Mouse (Mus musculus) stomach, embryonic 14.5 days (tissue): ENCODE data around the gene Asns. TPM values are rescaled to one million over a fixed set of nuclear protein-coding genes. Genes with fewer than 3 reads are reported as not detected.
A peak's percentile ranks its signal among the peaks of the same experiment; 100 is the strongest.

Source experiments
- ATAC-seq: fragments of 200-750 bp; cut with Nextera tagmentation; 2 replicates; pipeline ENCODE4 v1.8.0; 2017; ENCODE audit warnings: low read depth, moderate TSS enrichment; ENCODE audit not compliant: insufficient number of reproducible peaks, insufficient read depth, low FRiP score
- H3K27ac ChIP-seq: fragments of 300-500 bp; sonication (generic); 2 replicates; pipeline ENCODE4 v1.5.1; 2014; ENCODE audit warnings: mild to moderate bottlenecking, low read length, moderate library complexity, mixed read lengths
- H3K27me3 ChIP-seq: fragments of 300-500 bp; sonication (generic); 2 replicates; pipeline ENCODE4 v1.6.1; 2014; ENCODE audit warnings: low read length, control low read depth, mixed read lengths; ENCODE audit not compliant: control insufficient read depth, insufficient read depth
- H3K36me3 ChIP-seq: fragments of 300-500 bp; sonication (generic); 2 replicates; pipeline ENCODE4 v1.6.1; 2014; ENCODE audit warnings: mild to moderate bottlenecking, control low read depth, low read length, moderate library complexity, mixed read lengths; ENCODE audit not compliant: control insufficient read depth, insufficient read depth
- H3K4me1 ChIP-seq: fragments of 300-500 bp; sonication (generic); 2 replicates; pipeline ENCODE4 v1.6.1; 2014; ENCODE audit warnings: low read length, control low read depth, mixed read lengths; ENCODE audit not compliant: control insufficient read depth, insufficient read depth
- H3K4me2 ChIP-seq: fragments of 300-500 bp; sonication (generic); replicated peaks from 2 replicates; pipeline ENCODE4 v1.6.1; 2014; ENCODE audit warnings: low read depth, low read length, control low read depth
- H3K4me3 ChIP-seq: fragments of 300-500 bp; sonication (generic); 2 replicates; pipeline ENCODE4 v1.5.1; 2014; ENCODE audit warnings: low read depth, low read length, control low read depth
- H3K9ac ChIP-seq: fragments of 300-500 bp; sonication (generic); replicated peaks from 2 replicates; pipeline ENCODE4 v1.6.1; 2014; ENCODE audit warnings: low read depth, mild to moderate bottlenecking, control low read depth, low read length, moderate library complexity, mixed read lengths
- H3K9me3 ChIP-seq: fragments of 300-500 bp; sonication (generic); 2 replicates; pipeline ENCODE4 v1.6.1; 2016; ENCODE audit warnings: low read depth, low read length, control low read depth; ENCODE audit not compliant: control insufficient read depth
- WGBS: fragments of 180-500 bp; shearing (Covaris S2); extraction: QIAGEN DNeasy Blood & Tissue Kit; methylation state at CpG from one replicate; pipeline ENCODE4 v1.1.7; 2014; 5-methylcytosine and 5-hydroxymethylcytosine counted together
- polyA plus RNA-seq: library from polyadenylated mRNA; unstranded; fragments of >200 nt; fragmentation: Nextera tagmentation; extraction: Ambion mirVana; gene quantifications from 2 replicates; pipeline ENCODE4 v1.2.1, GENCODE M21; 2014

Gene Asns
- polyA plus RNA-seq, 1 experiment from 2014 or later = 78.0 TPM

GRCm38 (mm10) chr6:7714230-7714629 lies 21.2 kb upstream of the Asns start:
- Histone ChIP-seq H3K9me3 (no peaks in the 10 kb centered on the region), H3K9ac (no peak overlapping the region), H3K27ac (no peak overlapping the region), H3K36me3 (no peaks in the 10 kb centered on the region), H3K27me3 (no peaks in the 10 kb centered on the region), H3K4me2 (no peak overlapping the region), H3K4me3 (no peak overlapping the region), H3K4me1 (no peaks in the 10 kb centered on the region)
- ATAC-seq = no peak
- 44% methylated on average over 2 of the region's 2 CpGs for WGBS

DNA sequence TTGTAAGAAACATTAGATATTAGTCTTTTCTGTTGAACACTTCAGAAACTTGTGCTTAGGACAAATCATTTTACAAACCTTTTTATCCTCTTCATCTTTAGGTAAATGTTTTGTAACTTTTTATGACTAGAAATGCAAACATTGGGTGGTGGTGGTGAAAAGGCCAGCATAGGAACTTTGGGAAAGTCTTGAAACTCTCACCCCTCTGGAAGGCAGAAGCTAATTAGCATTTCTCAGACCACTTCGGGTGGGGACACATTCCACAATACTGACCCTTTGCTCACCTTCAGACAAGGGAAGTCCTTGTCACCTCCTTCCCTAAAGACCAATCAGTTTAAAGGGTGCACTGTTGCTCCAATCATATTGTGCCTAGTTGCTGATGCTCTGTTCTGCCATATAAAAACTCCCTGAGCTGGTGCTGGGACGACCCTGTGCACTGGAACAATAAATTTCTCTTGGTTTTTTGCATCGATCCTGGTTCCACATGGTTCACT lies 18.8 kb upstream of the Asns start:
- Histone ChIP-seq H3K9ac (no peak overlapping the region), H3K9me3 (no peaks in the 10 kb centered on the region), H3K4me1 (no peaks in the 10 kb centered on the region), H3K27ac (no peak overlapping the region), H3K4me3 (no peak overlapping the region), H3K27me3 (no peaks in the 10 kb centered on the region), H3K4me2 (no peak overlapping the region), H3K36me3 (no peaks in the 10 kb centered on the region)
- ATAC-seq = no peak
- 68% methylated on average over 3 of the region's 3 CpGs for WGBS

DNA sequence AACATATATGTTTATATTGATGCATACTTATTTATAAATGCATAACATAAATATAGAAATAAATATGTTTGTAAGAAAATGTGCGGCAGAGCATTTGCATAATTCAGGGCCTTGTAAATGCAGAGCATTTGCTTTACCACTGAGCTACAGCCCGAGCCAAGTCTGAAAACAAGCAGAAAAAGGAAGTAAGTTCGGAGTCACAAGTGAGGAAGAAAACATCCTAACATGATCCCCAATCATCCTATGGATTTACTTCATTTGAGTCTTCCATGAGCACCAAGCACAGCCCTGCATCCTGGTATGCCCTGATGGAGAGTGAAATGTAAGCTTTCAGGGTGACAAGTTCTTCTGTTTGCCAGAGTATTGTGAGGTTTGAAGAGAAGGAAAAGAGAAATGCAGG lies 15.2 kb upstream of the Asns start:
- no peak overlapping the region for H3K4me2 ChIP-seq
- WGBS = 81% methylated on average over 3 of the region's 3 CpGs
- ATAC-seq = no peak
- no peaks in the 10 kb centered on the region for H3K9me3 ChIP-seq
- H3K9ac ChIP-seq = no peak overlapping the region
- no peaks in the 10 kb centered on the region for H3K4me1 ChIP-seq
- no peaks in the 10 kb centered on the region for H3K36me3 ChIP-seq
- no peaks in the 10 kb centered on the region for H3K27me3 ChIP-seq
- no peak overlapping the region for H3K4me3 ChIP-seq
- H3K27ac ChIP-seq = no peak overlapping the region

GRCm38 (mm10) chr6:7706796-7707195 lies 13.7 kb upstream of the Asns start:
- Histone ChIP-seq H3K27ac (no peak overlapping the region), H3K36me3 (no peaks in the 10 kb centered on the region), H3K9me3 (no peaks in the 10 kb centered on the region), H3K4me2 (no peak overlapping the region), H3K9ac (no peak overlapping the region), H3K4me1 (no peaks in the 10 kb centered on the region), H3K4me3 (no peak overlapping the region), H3K27me3 (no peaks in the 10 kb centered on the region)
- ATAC-seq = no peak
- 48% methylated on average over 1 of the region's 1 CpGs for WGBS

DNA sequence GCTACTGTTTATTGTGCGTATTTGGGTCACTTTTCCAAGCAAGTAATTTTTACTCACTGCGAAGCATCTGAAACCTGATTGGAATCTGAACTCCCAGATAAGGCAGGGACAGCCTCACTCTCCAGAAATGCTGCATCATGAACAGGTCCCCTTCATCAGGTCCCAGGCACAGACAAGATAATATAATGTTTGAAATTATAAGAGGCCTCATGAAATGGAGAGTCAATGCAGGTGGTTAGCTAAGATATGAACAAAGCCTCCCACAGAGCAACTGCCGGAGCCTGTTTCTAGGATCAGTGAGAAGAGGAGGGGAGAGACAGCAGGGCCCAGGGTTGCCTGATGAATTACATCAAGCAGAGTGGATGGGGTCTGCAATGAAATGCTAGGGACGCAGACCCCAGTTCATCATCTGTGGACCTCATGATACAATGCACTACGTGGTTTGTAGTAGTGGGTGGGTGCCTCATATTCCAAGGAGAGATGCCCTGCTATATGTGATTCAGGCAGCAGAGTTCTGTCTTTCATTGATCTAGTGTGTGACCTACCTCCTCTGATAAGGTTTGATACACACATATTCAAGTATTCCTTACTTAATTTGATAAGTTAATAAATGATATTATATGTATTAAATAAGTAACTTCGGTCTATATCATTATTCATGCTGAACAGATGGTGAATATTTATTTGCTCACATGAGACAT lies 5.1 kb upstream of the Asns start:
- ATAC-seq = peak; percentile 20; the same call in 1 of the 2 replicates
- no peak overlapping the region for H3K9ac ChIP-seq
- no peak overlapping the region for H3K4me2 ChIP-seq
- no peak overlapping the region for H3K27ac ChIP-seq
- no peaks in the 10 kb centered on the region for H3K27me3 ChIP-seq
- 81% methylated on average over 6 of the region's 6 CpGs for WGBS
- no peaks in the 10 kb centered on the region for H3K4me1 ChIP-seq
- H3K4me3 ChIP-seq = no peak overlapping the region
- H3K9me3 ChIP-seq = no peaks in the 10 kb centered on the region
- H3K36me3 ChIP-seq = no peaks in the 10 kb centered on the region

- Histone ChIP-seq H3K9ac (no peak overlapping the region), H3K4me3 (no peak overlapping the region), H3K27ac (no peak overlapping the region), H3K4me1 (no peaks in the 10 kb centered on the region), H3K4me2 (no peak overlapping the region), H3K9me3 (no peaks in the 10 kb centered on the region), H3K36me3 (no peaks in the 10 kb centered on the region), H3K27me3 (no peaks in the 10 kb centered on the region)
- 84% methylated on average over 4 of the region's 4 CpGs for WGBS
- ATAC-seq = no peak
These were observed 4.1 kb upstream of the Asns start for GRCm38 (mm10) chr6:7697077-7697643.

DNA sequence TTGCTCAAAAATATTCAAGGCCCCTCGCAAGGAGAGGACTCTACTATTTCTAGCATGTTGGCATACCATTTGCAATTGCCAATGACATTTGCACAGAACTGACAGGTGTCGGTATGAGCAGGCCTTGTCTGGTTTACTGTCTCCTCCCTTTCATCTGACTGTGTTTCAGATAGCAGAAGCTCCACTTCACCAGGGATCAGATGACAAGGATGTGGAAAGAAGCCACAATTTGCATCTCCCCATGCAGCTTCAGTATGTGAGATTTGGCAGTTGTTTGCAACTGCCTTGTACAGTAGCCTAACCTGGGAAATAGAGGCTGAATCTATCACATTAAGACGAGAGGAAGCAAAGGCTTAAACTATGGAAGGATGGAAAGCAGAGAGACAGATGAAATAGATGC lies 3.6 kb upstream of the Asns start:
- no peaks in the 10 kb centered on the region for H3K9me3 ChIP-seq
- no peak overlapping the region for H3K4me3 ChIP-seq
- no peaks in the 10 kb centered on the region for H3K4me1 ChIP-seq
- H3K36me3 ChIP-seq = no peaks in the 10 kb centered on the region
- WGBS = 76% methylated on average over 3 of the region's 3 CpGs
- no peak overlapping the region for H3K27ac ChIP-seq
- H3K4me2 ChIP-seq = no peak overlapping the region
- no peak for ATAC-seq
- H3K9ac ChIP-seq = no peak overlapping the region
- H3K27me3 ChIP-seq = no peaks in the 10 kb centered on the region

- H3K36me3 ChIP-seq = no peaks in the 10 kb centered on the region
- H3K9me3 ChIP-seq = no peaks in the 10 kb centered on the region
- no peak overlapping the region for H3K4me2 ChIP-seq
- WGBS = 78% methylated on average over 4 of the region's 4 CpGs
- H3K4me3 ChIP-seq = no peak overlapping the region
- no peak overlapping the region for H3K9ac ChIP-seq
- ATAC-seq = no peak
- no peak overlapping the region for H3K27ac ChIP-seq
- no peaks in the 10 kb centered on the region for H3K27me3 ChIP-seq
- no peaks in the 10 kb centered on the region for H3K4me1 ChIP-seq
These were observed 2.8 kb upstream of the Asns start for GRCm38 (mm10) chr6:7695901-7696300.
